Mouse (Mus musculus): Measurements from ENCODE around the gene Hexim1.

DNA sequence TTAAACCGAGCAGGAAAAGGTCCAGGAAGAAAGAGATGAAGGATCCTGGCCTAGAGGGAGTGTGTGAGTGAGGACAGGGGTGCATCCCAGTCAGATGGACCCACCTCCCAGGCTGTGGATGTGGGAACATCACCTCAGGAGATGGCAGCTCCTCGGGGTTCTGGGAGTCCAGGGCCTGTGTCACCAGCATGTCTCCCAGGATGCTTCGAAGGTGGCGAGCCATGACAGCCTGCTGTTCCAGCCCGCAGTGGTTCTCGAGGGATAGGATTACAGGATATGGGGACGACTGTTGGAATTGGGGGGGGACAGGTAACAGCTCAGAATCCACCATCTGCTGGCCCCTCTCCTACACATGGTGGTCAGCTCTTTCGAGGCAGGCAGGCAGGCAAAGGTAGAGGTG lies 39.5 kb upstream of the Hexim1 start:
- TF ChIP-seq CTCF (IDR thresholded peaks at IDR 0.05; ENCODE audit: control insufficient read depth, insufficient read depth, insufficient replicate concordance, low read depth, low read length) (no peak), POLR2A (IDR thresholded peaks at IDR 0.05; ENCODE audit: control insufficient read depth, low read depth, low read length) (no peak)
